Mouse (Mus musculus) 3T3-L1 (cell line): ENCODE data around the gene Cnnm1.

Experiments used
- DNase-seq: peaks from one replicate; pipeline ENCODE4 v3.0.0-alpha.2; 2015; ENCODE audit warnings: low read depth, low spot score

Gene Cnnm1

GRCm38 (mm10) chr19:43511621-43512620 is 71.7 kb downstream of the Cnnm1 start:
- no peak for DNase-seq

- DNase-seq, result no peak
Measured at GRCm38 (mm10) chr19:43513874-43514273, 73.6 kb downstream of the Cnnm1 start.

GRCm38 (mm10) chr19:43515668-43516396 is 75.6 kb downstream of the Cnnm1 start:
- no peak for DNase-seq

GRCm38 (mm10) chr19:43516397-43517035 is 76.3 kb downstream of the Cnnm1 start:
- DNase-seq, result no peak

DNA sequence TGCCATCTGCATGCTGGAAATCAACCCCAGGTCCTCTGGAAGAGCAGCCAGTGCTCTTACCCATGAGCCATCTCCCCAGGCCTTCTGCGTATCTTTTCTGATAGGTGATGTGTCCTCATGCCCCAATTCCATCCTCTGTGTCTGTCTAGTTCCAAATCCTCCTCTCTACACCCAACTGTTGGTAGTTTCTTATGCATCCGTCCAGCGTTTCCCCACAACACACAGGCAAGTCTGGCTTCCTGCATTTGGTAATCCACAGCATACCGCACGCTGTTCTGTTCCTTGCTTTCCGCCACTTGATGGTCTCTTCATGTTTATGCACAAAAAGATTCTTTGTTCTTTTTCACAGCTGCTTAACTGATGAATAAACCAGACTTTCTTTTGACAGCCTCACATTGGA is 77.1 kb downstream of the Cnnm1 start:
- DNase-seq, result no peak

DNA sequence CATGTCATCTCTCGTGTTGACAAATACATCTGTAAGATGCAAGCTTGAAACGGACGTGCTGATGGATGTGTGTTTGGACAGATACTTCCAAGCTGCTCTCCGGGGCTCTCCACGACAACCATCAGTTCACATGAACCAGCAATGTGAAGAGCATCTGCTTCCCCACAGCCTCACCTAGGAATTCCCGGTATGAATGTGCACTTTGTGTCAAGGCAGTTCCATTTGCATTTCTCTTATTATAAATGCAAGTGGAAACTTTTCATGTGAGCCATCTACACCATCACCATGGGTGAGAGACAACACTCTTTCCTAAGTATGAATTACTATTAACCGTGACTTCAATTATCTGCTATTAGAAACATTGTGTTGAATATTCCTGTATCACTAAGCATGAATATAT is 77.6 kb downstream of the Cnnm1 start:
- no peak for DNase-seq

GRCm38 (mm10) chr19:43518261-43518660 is 78.0 kb downstream of the Cnnm1 start:
- no peak for DNase-seq

GRCm38 (mm10) chr19:43519226-43519625 is 79.0 kb downstream of the Cnnm1 start:
- DNase-seq, result no peak

DNA sequence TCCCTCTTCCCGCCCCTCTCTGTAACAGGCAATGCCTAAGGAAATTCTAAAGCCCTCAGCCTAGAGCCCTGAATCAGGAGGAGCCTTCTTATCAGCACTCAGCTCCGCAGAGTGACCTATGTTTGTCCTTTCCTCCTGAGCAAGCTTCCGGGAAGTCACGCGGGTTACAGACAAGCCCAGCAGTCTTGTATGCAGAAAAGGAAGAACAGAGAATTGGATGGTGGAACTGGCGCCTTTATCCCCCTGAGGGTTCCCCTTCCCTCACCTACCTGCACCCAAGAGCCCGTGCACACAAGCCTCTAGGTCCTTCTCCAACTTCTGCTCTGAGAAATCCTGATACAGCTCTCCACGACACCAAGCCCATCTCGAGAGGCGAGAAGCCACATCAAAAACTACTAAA is 80.2 kb downstream of the Cnnm1 start:
- DNase-seq, result no peak

DNA sequence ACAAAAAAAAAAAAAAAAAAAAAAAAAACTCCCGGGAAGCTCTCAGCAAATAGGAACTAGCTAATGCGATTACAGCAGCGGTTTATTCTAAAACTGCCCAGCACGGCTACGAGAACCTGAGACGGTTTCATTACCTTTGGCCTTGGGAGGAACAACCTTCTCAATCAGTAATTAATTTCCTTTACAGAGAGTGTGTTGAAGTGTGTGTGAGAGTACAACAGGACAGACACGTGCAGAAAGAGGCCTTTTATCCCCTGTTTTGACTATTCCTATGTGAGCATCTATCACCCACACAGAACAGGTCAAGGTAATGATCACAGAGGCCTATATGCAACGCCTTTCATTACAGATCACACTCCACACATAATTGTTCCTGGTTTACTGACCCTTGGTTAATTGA is 81.1 kb downstream of the Cnnm1 start:
- DNase-seq, result no peak

GRCm38 (mm10) chr19:43521996-43522395 is 81.8 kb downstream of the Cnnm1 start:
- DNase-seq, result no peak

- DNase-seq, result peak; percentile 72
Measured at GRCm38 (mm10) chr19:43523551-43523950, 83.3 kb downstream of the Cnnm1 start.

DNA sequence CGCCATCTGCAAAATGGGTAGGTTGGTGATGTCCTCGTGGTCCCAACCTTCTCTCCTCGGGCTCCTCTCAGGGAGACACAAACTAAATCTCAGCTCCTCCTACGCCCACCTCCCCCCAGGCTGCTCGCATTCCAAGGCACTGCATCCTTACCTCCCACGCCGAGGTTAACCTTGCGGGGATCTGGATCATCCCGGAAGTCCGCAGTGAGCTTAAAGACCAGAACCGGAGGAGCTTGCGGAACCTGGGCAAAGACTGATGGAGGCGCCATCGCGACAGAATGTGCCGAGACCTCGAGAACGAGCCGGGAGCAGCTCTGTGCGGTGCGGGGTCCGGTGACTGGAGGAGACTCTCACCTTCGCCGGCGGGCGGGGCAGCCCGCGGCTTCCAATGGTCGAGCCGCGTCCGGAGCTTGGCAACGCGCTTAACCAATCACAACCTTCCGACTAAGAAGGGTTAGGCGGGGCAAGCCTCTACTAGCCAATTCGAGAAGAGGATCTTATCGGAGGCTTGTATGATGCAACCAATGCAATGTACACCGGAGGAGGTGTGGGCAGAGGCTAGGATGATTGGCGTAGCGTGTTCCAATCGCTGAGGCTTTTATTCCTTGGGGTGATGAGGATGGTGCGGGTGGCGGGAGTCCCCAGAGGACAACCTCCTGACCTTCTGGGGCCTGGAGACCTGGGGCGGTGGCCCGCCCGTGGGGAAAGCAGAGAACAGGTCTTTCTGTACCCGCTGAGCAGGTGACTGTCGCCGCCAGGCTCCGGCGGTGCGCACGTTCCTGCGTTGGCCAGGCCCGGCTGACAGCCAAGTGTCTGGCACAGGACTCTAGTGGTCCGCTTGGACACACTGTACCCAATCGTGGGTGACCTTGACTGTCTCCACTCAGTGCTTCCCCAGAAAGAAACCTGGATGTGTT is 84.2 kb downstream of the Cnnm1 start, which contains the start of gene Got1:
TSS of gene Got1 (minus strand) at position 419 of the 917 bp plus-strand sequence.
- peak; percentile 99 for DNase-seq

DNA sequence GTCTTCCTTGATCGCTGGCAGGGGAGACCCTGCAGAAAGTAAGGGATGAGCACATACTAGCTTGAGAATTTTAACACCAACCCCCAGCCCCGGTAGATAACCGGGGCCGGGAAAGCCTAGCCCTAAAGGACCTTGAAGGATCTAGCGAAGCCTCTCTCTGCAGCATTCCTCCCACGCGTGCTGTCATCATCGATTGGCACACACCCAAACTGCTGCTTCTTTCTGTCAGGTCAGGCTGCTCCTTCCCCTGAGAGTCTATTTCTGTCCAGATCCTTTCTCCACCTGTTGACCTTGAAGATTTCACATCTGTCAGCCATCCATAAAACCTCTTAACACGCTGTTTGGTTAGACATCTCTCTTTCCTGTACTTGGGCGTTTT is 84.9 kb downstream of the Cnnm1 start:
- DNase-seq, result peak; percentile 82

DNA sequence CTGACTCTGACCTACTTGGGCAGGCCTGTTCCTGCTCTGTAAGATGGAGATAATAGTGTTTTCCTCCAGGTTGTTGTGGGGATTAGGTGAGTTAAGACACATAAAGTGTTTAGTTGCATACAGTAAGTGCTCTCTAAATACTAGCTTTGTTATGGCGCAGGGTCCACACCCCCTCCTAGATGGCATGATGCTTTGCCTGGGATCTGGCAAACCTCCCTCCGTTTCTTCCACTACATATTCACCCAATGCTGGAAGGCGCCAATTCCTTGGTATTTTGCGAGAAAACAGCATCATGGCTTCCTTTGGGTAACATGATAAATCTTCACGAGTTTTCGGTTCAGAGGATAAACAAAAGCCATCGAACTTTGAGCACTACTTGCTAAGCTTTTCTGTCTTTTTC is 85.3 kb downstream of the Cnnm1 start:
- DNase-seq, result no peak

- DNase-seq, result no peak
Measured at GRCm38 (mm10) chr19:43526025-43526424, 85.8 kb downstream of the Cnnm1 start.

DNA sequence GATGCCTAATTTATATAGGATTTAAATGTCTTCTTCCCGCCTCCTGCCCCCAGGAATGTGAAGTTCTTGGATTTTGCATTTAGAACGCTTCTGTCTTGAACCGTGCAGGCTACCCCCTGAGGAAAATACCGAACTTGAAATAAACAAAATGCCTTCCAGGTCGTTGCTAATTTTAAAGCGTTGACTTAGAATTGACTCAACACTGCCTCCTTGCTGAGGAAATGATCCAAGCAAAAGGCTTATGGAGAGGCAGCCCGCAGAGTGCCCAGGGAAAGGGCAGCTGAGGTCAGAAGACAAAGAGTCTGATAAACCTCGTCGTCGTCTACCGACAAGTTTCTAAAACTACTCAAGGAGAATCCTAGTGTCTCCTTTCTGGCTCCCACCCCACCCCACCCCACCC is 86.9 kb downstream of the Cnnm1 start:
- peak; percentile 51 for DNase-seq

- DNase-seq, result no peak
Measured at GRCm38 (mm10) chr19:43528056-43528587, 87.9 kb downstream of the Cnnm1 start.

DNA sequence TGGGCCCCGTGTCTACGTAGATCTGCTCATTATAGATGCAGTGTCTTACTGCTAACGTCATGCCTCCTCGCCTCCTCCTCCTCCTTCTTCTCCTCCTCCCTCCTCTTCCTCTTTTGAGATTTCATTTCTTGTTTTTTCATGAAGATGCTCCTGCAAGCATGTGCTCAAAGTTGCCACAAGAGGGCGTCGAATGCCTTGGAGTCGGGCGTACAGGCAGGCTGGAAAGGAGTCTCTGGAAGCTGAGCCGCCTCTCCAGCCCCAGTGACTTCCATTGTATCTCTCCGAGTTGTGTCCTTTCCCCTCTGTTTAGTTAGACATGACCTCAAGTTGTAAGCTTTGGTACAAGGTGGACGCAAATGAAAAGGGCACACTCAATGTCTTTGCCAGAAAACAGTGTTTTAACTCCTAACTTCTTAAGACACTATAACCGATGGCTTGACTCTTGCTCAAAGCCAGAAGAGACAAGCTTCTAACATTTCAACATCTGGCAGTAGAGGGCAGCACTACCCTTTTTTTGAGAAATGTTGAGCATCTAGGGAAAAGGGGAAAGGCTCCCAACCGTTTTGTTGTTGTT is 90.0 kb downstream of the Cnnm1 start:
- peak; percentile 96 for DNase-seq

GRCm38 (mm10) chr19:43530921-43531320 is 90.7 kb downstream of the Cnnm1 start:
- DNase-seq, result peak; percentile 72
